Mouse (Mus musculus) hindlimb bud, embryonic 11.5 days (tissue): ENCODE measurements at regions not wholly inside any gene's neighbourhood (a gene's known extent, or its start where the extent isn't known, plus 50 kb on each side); places are given as distances from the start of the nearest gene placed in this dataset.
A peak's percentile ranks its signal among the peaks of the same experiment; 100 is the strongest.

Experiments used
- DNase-seq: peaks from one replicate; pipeline ENCODE4 v3.0.0-alpha.2; 2012; ENCODE audit warnings: low read depth, low spot score; ENCODE audit errors: extremely low spot score

DNA sequence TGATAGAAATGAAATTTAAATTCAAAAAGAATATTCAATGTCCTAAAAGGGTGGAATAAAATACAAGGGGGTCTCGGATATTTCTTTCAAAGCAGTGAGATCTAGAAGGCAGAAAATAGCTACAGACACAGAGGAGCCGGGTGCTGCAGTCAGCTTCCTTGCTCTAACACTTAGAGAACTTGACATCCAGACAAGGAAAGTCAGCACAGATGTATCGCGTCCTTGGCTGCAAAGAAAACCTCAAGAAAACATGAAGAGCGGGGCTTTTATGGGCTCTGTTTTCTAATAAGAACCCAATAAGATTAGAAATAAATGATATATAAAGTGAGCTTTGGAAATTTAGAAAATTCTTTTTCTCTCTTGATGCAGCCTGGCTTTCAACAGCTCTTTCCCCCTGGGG is 53.1 kb upstream of the Glis3 start:
- no peak for DNase-seq

DNA sequence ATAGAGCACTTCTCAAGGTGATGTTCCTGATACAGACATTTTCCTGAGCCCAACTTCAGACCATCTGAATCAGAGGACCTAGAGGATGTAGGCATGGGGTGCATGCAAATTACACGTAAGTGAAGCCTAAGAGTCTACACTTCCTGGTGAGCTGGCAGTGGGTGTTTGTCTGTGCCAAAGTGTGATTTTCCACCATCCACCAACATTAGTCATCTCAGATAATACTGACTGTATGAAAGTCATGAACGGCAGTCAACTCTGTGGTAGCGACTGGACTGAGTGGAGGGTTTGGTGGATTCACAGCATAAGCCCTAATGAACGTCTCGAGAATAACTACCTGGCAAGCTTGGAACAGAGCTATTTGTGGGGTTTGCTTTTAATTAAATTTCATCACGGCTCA is 53.9 kb upstream of the Glis3 start:
- no peak for DNase-seq

DNA sequence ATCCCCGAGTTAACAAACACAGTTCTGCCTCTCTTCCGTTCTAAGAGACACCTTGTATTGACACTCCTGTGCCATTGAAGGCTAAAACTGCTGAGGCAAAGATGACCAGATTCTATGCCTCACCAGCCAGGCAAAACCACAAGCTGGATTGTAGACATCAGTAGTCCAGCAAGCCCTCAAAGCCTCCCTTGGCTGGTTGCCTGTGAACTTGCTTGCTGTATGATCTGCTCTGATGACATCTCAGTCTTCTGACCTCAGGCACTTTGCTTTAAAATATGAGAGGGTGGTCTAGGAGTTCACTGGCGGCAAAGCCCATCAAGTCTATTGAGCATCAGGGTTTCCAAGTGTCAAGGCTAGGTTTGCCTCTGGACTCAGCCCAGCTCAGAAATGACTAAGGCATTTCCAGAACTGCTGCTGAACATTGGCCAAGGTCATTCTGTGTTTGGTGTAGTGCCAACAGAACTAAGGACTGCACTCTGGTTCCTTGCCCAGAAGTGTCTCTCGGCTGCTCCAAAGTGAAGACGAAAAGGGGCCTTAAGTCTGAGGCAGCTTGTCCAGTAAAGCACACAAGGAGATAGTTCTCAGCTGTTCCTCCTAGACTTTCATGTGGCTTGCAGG is 63.4 kb upstream of the Glis3 start:
- DNase-seq, result no peak

DNA sequence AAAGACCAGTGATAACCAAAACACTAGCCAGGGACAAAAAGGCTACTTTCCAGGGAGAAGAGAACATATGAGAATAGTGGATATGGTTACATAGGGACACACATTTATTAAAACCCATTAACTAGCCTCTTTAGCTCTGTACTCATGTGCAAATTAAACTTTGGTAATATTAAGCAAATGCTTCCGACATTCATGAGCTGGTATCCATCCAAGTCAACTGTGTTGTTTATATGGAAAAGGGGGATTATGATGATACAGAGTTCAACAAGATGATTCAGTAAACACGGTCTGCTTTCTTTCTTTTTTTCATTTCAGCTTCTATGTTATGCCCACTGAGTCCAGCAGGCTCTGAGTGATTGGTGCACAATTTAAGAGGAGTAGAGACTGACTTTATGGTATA is 65.2 kb upstream of the Glis3 start:
- DNase-seq, result no peak

DNA sequence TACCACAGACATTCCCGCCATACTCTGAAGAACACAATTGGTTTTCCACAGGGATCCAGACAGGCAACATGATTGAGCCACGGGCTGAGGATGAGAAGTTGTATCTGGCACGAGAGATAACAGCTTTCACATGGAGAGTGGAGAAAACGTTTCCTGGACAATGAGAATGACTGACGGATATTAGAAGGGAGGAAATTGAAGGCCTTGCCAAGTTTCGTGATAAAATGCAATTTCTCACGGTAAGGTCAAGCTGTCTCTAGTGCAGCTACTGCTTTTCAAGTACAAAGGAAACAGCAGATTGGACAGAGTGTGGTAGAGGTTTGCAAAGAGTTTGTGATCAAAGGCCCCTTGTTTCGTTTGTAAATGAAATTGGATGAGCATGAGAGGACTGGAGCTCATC is 65.7 kb upstream of the Glis3 start:
- DNase-seq, result no peak

DNA sequence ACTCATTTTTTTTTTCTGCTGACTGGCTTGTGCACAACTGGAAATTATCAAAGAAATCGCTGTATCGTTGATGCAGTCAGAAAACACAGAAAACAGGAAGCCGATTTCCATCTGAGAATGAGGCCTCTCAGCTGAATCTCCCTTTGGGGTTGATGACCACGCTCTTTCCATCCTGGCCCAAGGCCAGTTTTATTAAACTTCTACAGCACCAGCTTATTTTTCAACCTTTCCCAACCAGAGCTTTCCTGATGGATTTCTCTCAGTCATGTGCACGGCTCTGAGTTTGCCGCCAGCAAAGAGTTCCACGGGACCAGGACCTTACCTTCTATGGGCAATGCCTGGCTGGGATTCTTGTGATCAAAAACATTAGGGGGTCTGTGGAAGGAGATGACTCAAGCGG is 71.2 kb upstream of the Glis3 start:
- DNase-seq, result no peak

DNA sequence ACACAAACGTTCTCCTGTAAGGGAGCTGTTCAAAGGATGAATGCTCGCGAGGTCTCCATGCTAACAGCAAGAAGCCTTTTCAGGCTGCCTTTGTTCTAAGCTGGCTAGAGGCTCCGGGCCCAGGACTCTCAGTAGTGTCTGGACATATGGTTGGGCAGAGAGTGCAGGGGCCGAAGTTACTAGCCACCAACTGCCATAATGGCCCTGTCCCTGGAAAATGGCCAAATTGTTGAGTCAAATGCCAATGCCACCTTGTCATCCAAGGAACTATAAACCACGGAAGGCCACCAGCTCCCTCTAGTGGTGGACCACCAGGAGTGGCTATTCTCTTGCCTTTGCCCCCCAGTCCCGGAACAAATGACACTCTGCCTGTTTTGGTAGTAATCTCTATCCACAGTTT is 76.0 kb upstream of the Slc1a1 start:
- peak; percentile 16 for DNase-seq

DNA sequence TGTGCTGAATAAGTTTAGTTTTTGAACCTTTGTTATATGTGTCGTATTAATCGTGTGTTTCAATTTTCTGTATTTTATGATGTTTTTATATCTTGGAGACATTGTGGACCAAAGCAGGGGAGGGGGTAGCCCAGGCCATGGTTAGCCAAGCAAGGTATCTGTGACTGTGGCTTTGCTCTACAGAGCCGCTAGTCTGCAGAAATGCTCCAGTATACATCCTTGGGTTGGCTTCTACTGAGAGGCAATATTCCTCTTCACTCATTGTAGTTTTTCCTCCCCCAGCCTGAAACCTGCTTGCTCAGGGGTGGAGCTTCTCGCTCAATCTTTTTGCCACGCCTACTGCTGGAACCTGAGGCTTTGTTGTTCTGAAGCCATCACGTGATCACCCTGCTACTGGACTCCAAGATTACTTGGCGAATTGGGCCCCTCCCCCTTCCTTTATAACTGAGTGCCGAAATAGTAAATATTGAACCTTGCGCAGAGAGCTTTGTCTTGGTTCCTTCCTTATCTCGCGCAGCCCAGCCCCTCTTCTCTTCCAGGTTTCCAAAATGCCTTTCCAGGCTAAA is 70.0 kb upstream of the Slc1a1 start:
- DNase-seq, result no peak

DNA sequence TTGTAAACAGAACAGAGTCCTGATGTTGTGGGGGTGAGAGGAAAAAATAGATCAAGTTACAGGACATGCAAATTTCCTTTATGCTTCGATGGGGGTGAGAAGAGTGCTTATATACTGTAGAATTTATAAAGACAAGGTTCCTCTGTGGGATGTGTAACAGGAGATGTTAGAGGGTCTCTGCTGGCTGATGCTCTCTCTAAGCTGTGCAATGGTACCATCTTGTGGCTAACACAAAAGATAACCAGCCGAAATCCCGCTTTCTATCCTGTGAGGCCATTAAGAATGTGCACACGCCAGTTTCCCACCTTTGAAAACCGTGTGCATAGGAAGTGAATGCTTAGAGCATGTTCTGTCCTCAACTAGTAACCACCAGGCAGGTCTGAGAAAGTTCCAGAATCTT is 66.6 kb upstream of the Slc1a1 start:
- no peak for DNase-seq

DNA sequence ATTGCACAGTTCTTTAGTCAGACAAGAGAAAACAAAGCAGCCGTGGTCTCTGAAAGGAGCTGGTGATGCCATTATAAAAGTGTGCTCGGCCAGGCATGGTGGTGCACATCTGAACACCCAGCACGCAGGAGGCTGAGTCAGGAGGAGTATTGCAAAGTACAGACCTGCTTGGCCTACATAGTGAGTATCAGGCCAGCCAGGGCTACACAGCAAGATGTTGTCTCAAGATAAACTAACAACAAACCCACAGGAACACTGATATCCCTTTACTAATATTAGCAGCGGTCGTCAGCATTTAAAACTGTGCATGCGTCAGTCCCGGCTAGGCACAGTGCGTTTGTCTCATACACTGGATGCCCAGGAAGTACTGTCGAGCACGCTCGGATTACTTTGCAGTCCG is 64.4 kb upstream of the Slc1a1 start:
- DNase-seq, result no peak

DNA sequence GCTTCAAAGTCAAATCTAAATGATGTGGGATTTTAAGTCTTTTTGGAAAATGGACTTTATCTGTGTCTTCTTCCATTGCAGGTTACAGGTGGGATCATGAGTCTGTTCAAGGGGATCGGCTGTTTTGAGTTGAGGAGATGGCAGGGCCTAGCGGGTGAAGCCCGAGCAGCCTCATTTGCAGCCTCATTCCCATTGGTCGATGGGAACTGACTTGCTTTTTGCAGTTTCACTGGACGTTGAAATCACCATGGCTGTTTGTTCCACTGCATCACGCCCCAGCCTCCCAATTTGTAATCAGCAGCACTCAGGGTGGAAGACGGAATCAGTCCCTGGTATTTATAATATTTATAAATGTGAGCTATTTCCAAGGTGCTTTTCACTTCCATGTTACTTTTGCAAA is 63.0 kb upstream of the Slc1a1 start:
- DNase-seq, result no peak

DNA sequence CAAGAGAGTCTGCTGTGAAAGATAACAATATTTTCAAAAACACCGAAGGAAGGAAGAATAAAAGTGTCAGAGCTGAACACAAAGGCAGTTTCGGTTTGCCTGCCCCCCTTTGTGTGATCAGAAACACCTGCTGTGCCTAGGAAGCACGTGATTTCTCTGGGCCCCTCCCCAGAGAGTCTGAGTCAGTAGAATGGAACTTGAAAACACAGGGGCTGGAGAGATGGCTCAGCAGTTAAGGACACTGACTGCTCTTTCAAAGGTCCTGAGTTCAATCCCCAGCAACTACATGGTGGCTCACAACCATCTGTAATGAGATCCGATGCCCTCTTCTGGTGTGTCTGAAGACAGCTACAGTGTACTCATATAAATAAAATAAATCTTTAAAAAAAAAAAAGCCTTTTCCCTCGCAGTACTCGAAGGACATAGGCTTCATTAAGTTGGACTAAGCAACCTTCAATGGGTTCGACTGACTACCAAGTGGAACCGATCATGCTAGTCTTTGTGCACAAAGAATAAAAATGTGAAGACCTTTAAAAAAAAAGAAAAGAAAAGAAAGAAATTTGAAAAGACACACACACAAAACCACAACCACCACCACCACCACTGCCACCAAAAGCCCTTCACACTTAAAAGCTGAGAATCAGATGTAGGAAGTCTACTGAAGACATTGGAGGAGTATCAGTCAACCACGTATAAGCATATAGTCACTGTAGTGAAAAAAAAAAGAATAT is 61.8 kb upstream of the Slc1a1 start:
- DNase-seq, result no peak

DNA sequence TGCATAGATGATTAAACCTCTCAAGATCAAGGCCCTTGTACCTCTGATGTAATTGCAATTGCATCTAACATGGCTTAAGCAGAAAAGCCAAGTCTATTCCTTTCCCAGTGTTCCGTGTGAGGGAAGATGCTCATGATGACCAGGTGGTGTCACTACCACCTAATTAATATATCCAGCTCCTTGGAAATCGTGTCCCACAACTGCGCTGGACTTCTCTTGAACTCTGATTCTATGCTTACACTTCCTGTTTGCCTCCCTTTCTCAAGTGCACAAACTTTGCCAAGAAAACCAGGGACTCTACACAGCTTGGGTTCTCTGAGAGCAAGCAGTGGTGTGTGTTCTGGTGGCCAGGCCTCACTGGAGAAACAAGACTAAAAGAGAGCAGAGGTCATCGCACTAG is 58.0 kb upstream of the Slc1a1 start:
- no peak for DNase-seq

DNA sequence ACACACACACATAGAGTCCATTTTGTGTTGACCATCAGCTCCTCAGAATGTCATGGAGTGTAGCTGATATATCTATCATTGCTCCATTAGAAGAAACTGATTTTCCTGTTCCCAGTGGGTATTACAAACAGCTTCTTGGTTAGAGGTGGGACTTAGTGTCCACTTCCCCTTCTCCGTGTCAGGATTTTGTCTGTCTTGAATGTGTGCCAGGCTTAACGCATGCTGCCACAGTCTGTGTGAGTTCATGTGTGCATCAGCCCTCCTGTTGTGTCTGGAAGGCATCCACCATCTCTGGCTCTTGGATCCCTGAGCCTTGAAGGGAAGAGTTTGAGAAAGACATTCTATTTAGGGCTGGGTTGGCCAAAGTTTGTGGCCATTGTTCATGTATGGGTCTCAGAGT is 57.2 kb upstream of the Slc1a1 start:
- DNase-seq, result no peak

DNA sequence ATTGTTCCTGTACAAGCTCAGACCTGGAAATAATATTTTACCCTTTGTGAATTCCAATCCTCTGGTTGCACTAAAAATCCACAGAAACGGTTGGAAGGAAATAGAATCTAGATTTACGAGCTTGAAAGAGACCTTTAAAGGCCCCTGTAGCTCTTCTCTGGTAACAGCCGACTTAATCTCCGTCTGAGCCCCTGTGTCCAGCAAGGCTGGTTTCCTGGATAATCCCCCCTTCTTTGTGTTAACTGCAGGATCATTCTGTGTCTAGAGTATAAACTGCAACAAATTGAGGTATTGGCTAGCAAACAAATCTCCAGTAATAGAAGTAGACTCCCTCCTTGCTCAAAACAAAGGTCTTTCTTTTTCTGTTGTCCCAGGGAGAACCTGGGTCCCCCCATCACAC is 56.5 kb upstream of the Slc1a1 start:
- DNase-seq, result no peak

DNA sequence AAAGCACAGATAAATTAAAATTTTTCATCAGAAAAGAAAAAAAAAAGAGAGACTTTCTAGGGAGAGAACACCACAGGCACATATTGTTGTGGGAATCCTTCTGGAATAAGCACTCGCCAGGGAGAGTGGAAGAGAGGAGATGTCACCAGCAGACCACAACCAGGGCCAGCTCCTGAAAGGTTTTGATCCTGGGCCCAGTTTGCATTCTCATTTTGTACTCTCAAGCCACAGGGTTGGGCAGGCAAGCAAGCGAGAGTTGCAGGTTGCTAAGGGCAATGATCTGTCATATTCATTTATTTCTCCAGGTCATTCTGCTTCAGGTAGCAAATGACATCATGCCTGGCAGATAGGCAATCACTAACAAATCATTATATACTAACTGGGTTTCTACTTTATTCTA is 52.9 kb upstream of the Slc1a1 start:
- DNase-seq, result no peak
